In genomic region chr12:103404131-103404530, GRCm38 (mm10) we compare ENCODE assay signal across 23 mouse cellular contexts. TPM values are rescaled to one million over a fixed set of nuclear protein-coding genes. Genes with fewer than 3 reads are reported as not detected.
DNase-seq lines count a peak whose midpoint lies in the region; ATAC-seq lines count a peak whose summit lies in the region.
"Had no signal": no experiment of that assay in that cellular context is flagged by ENCODE, and none has a peak within 500 bp of the region (broad histone marks: within the 10 kb centered on the region; RNA-seq: fewer than 3 reads in every experiment).

No protein-coding gene starts in this region.

- no peak for ATAC-seq in forebrain, embryonic 11.5 days (replicated peaks; ENCODE audit: low FRiP score)
- ATAC-seq in forebrain, embryonic 12.5 days (ENCODE audit: low FRiP score): no peak
- ATAC-seq in neural tube, embryonic 15.5 days (ENCODE audit: low FRiP score): peak; percentile 8; the same call in 1 of the 2 replicates
- ATAC-seq: CD4-positive, CD25-positive, alpha-beta regulatory T cell, adult 4 months; forebrain, embryonic 14.5 days; forebrain, embryonic 16.5 days had no signal

- H3K27me3 ChIP-seq in forebrain, embryonic 11.5 days (ENCODE audit: control insufficient read depth, insufficient read depth, low read length): no peaks in the 10 kb centered on the region
- H3K27me3 ChIP-seq in forebrain, embryonic 12.5 days: no peaks in the 10 kb centered on the region
- no peaks in the 10 kb centered on the region for H3K27me3 ChIP-seq in neural tube, embryonic 15.5 days (replicated peaks)
- H3K27me3 ChIP-seq: embryonic facial prominence, embryonic 13.5 days; embryonic facial prominence, embryonic 15.5 days had no signal

- H3K9me3 ChIP-seq in forebrain, embryonic 11.5 days (ENCODE audit: control insufficient read depth, low read length): no peaks in the 10 kb centered on the region
- H3K9me3 ChIP-seq in forebrain, embryonic 12.5 days: no peaks in the 10 kb centered on the region
- H3K9me3 ChIP-seq in neural tube, embryonic 15.5 days (replicated peaks): no peaks in the 10 kb centered on the region
- H3K9me3 ChIP-seq: embryonic facial prominence, embryonic 13.5 days; embryonic facial prominence, embryonic 15.5 days; forebrain, embryonic 10.5 days had no signal

- H3K9ac ChIP-seq in forebrain, embryonic 11.5 days (ENCODE audit: low read length): no peak overlapping the region
- H3K9ac ChIP-seq in forebrain, embryonic 12.5 days: no peak overlapping the region
- H3K9ac ChIP-seq in neural tube, embryonic 15.5 days (replicated peaks): no peak overlapping the region
- H3K9ac ChIP-seq: embryonic facial prominence, embryonic 13.5 days; embryonic facial prominence, embryonic 15.5 days had no signal

- H3K36me3 ChIP-seq in forebrain, embryonic 11.5 days (ENCODE audit: control insufficient read depth, insufficient read depth, low read length): peaks cover 6% of the 10 kb centered on the region; the same call in 1 of the 2 replicates
- peaks cover 54% of the 10 kb centered on the region for H3K36me3 ChIP-seq in forebrain, embryonic 12.5 days (replicated peaks)
- H3K36me3 ChIP-seq in neural tube, embryonic 15.5 days: peaks cover 62% of the 10 kb centered on the region

- peak; percentile 27 for DNase-seq in forebrain, embryonic 11.5 days (ENCODE audit: low spot score)
- no peak for DNase-seq in neural tube, embryonic 10.5 days (ENCODE audit: extremely low spot score, low spot score)
- no peak for DNase-seq in ovary, postnatal 14 days (ENCODE audit: low spot score)
- DNase-seq: adrenal gland, adult 2 months; adrenal gland, postnatal 10 days; adrenal gland, postnatal 25 days; B cell, adult 2 months; cerebellum, adult 11 months; cerebellum, adult 18-20 months; cerebellum, adult 8-10 months; cerebellum, adult 9-11 months; cerebellum, postnatal 14 days; cerebellum, postnatal 36 days; embryo, embryonic 11 days had no signal

- H3K4me2 ChIP-seq in forebrain, embryonic 11.5 days (ENCODE audit: low read depth, low read length, severe bottlenecking): no peak overlapping the region
- H3K4me2 ChIP-seq in forebrain, embryonic 12.5 days: no peak overlapping the region
- H3K4me2 ChIP-seq in neural tube, embryonic 15.5 days: no peak overlapping the region
- H3K4me2 ChIP-seq: embryonic facial prominence, embryonic 13.5 days; embryonic facial prominence, embryonic 15.5 days had no signal

- WGBS in forebrain, embryonic 11.5 days: 91% methylated on average over 18 of the region's 18 CpGs
- WGBS in forebrain, embryonic 12.5 days: 91% methylated on average over 18 of the region's 18 CpGs
- WGBS in neural tube, embryonic 15.5 days: 88% methylated on average over 18 of the region's 18 CpGs

- H3K27ac ChIP-seq in forebrain, embryonic 11.5 days (ENCODE audit: low read depth, low read length): no peak overlapping the region
- no peak overlapping the region for H3K27ac ChIP-seq in forebrain, embryonic 12.5 days
- H3K27ac ChIP-seq in neural tube, embryonic 15.5 days (replicated peaks): no peak overlapping the region
- H3K27ac ChIP-seq: embryonic facial prominence, embryonic 13.5 days; embryonic facial prominence, embryonic 15.5 days; forebrain, embryonic 10.5 days had no signal

- no peak overlapping the region for H3K4me3 ChIP-seq in forebrain, embryonic 11.5 days (ENCODE audit: low read depth, low read length)
- H3K4me3 ChIP-seq in forebrain, embryonic 12.5 days (replicated peaks): no peak overlapping the region
- no peak overlapping the region for H3K4me3 ChIP-seq in neural tube, embryonic 15.5 days (replicated peaks)
- H3K4me3 ChIP-seq: embryonic facial prominence, embryonic 13.5 days; embryonic facial prominence, embryonic 15.5 days; erythroblast, embryonic 14.5 days; forebrain, embryonic 10.5 days had no signal

- H3K4me1 ChIP-seq in forebrain, embryonic 11.5 days (replicated peaks; ENCODE audit: control insufficient read depth, insufficient read depth, low read length): no peaks in the 10 kb centered on the region
- no peaks in the 10 kb centered on the region for H3K4me1 ChIP-seq in forebrain, embryonic 12.5 days
- H3K4me1 ChIP-seq in neural tube, embryonic 15.5 days: no peaks in the 10 kb centered on the region
- H3K4me1 ChIP-seq: embryonic facial prominence, embryonic 13.5 days; embryonic facial prominence, embryonic 15.5 days; forebrain, embryonic 10.5 days had no signal

RNA-seq across cellular contexts. Expression of gene 9330161L09Rik, which starts 3.5 kb away (rescaled TPM):
- polyA plus RNA-seq in forebrain, embryonic 11.5 days (2014; fragmentation: Nextera tagmentation; extraction: Ambion mirVana): 1.1 and 1.2 TPM in 2 replicates
- polyA plus RNA-seq in forebrain, embryonic 12.5 days (2016; fragmentation: Nextera tagmentation; extraction: Ambion mirVana): 0.38 and 0.87 TPM in 2 replicates
- 0.36 and 1.1 TPM in 2 replicates for polyA plus RNA-seq in neural tube, embryonic 15.5 days (2015; fragmentation: Nextera tagmentation; extraction: Ambion mirVana)
- polyA plus RNA-seq: erythroblast, embryonic 14.5 days had no signal

RNA-seq across cellular contexts. Expression of gene Otub2, which starts 15.6 kb away (rescaled TPM):
- 12.7 and 15.0 TPM in 2 replicates for polyA plus RNA-seq in forebrain, embryonic 11.5 days (2014; fragmentation: Nextera tagmentation; extraction: Ambion mirVana)
- 13.7 and 15.1 TPM in 2 replicates for polyA plus RNA-seq in forebrain, embryonic 12.5 days (2016; fragmentation: Nextera tagmentation; extraction: Ambion mirVana)
- 20.3 and 23.1 TPM in 2 replicates for polyA plus RNA-seq in neural tube, embryonic 15.5 days (2015; fragmentation: Nextera tagmentation; extraction: Ambion mirVana)

RNA-seq across cellular contexts. Expression of gene Ddx24, which starts 21.5 kb away (rescaled TPM):
- 109 and 113 TPM in 2 replicates for polyA plus RNA-seq in forebrain, embryonic 11.5 days (2014; fragmentation: Nextera tagmentation; extraction: Ambion mirVana)
- 127 and 134 TPM in 2 replicates for polyA plus RNA-seq in forebrain, embryonic 12.5 days (2016; fragmentation: Nextera tagmentation; extraction: Ambion mirVana)
- 176 and 181 TPM in 2 replicates for polyA plus RNA-seq in neural tube, embryonic 15.5 days (2015; fragmentation: Nextera tagmentation; extraction: Ambion mirVana)

RNA-seq across cellular contexts. Expression of gene Ifi27, which starts 29.9 kb away (rescaled TPM):
- polyA plus RNA-seq in forebrain, embryonic 11.5 days (2014; fragmentation: Nextera tagmentation; extraction: Ambion mirVana): 2.5 and 3.1 TPM in 2 replicates
- 3.7 and 4.0 TPM in 2 replicates for polyA plus RNA-seq in forebrain, embryonic 12.5 days (2016; fragmentation: Nextera tagmentation; extraction: Ambion mirVana)
- 14.6 and 30.5 TPM in 2 replicates for polyA plus RNA-seq in neural tube, embryonic 15.5 days (2015; fragmentation: Nextera tagmentation; extraction: Ambion mirVana)

RNA-seq across cellular contexts. Expression of gene Ifi27l2a, which starts 39.3 kb away (rescaled TPM):
- polyA plus RNA-seq in forebrain, embryonic 11.5 days (2014; fragmentation: Nextera tagmentation; extraction: Ambion mirVana): 0.79 and 1.1 TPM in 2 replicates
- 1.7 and 3.2 TPM in 2 replicates for polyA plus RNA-seq in forebrain, embryonic 12.5 days (2016; fragmentation: Nextera tagmentation; extraction: Ambion mirVana)
- polyA plus RNA-seq in neural tube, embryonic 15.5 days (2015; fragmentation: Nextera tagmentation; extraction: Ambion mirVana): 7.5 and 16.4 TPM in 2 replicates
